11 mouse cellular contexts compared by ENCODE assay signal in the genomic region with DNA sequence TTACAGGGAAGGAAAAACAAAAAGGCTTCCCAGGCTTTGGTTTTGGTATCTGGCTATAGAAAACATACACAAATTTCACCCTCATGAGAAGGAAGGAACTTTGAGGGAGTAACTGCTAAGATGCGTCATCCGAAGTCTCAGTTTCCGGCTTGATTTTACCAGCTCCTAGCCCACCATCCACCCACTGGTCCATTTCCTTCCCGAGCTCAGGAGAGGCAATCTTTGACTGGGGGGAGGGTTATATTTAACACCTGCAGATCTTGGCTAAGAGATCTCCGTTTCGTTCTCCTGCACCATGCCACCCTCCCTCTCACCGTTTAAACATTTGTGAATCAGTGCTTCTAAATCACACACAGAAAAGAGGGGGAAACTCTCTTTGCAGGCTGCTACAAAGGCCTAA. TPM values are rescaled to one million over a fixed set of nuclear protein-coding genes. Genes with fewer than 3 reads are reported as not detected.
"Had no signal": no experiment of that assay in that cellular context is flagged by ENCODE, and none has a peak within 500 bp of the region (broad histone marks: within the 10 kb centered on the region; RNA-seq: fewer than 3 reads in every experiment).

No protein-coding gene starts in this region.

- DNase-seq: kidney, adult 11 months; kidney, adult 8-10 months; kidney, postnatal 10 days; kidney, postnatal 4 days; liver, postnatal 0 days; lung, embryonic 14.5 days; thymus, postnatal 25 days had no signal

- ATAC-seq: intestine, embryonic 15.5 days; liver, postnatal 0 days; lung, postnatal 0 days; midbrain, embryonic 15.5 days had no signal

RNA-seq across cellular contexts. Expression of gene Pou3f3, which starts 32.1 kb away (rescaled TPM):
- total RNA-seq: megakaryocyte, adult 5-6 weeks had no signal
